Mouse (Mus musculus): ENCODE data around the gene Rmnd5a. TPM values are rescaled to one million over a fixed set of nuclear protein-coding genes. Genes with fewer than 3 reads are reported as not detected.
"Not testable (repeated sequence)": the region's sequence is repeated elsewhere in the genome, so short reads cannot be mapped to it uniquely, and the experiment has no call there.

The Rmnd5a gene
- polyA plus RNA-seq, 1 experiment from 2014 or later: 9.0 TPM

DNA sequence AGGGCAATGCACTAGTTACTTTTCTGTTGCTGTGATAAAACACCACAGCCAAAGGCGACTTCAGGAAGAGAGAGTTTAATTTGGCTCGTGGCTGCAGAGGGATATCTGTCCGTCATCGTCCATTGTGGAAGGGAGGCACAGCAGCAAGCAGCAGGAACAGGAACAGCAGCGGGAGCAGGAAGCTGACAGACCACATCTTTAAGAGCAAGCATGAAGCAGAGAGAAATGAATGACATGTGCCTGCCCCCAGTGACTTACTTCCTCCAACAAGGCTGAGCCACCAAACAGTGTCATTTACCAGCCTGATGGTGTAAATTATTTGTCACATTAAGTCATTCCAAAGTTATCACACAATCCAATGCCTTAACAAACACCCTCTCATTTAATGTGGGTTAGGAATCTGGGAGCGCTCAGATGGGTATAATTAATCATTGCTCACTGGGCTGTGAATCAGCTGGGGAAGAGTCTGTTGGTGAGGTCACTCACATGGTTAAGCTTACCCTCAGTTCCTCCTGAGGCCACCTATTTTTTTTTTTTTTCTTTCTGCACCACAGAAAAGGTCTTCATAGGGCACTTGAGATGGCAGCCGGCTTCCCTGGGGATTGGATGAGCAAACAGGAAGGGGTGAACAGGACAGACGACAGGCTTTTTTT, 17.6 kb upstream of the Rmnd5a start:
- H3K4me1 ChIP-seq (replicated peaks; ENCODE audit: control insufficient read depth, insufficient read depth, low read length): no peaks in the 10 kb centered on the region
- H3K36me3 ChIP-seq (ENCODE audit: control insufficient read depth, insufficient read depth, low read length): no peaks in the 10 kb centered on the region
- ATAC-seq (replicated peaks; ENCODE audit: low FRiP score, low TSS enrichment, low read depth) (no peak), DNase-seq (ENCODE audit: low spot score) (no peak)
- WGBS: 65% methylated on average over 8 of the region's 8 CpGs
- no peak overlapping the region for H3K9ac ChIP-seq (ENCODE audit: low read length)
- H3K27ac ChIP-seq (ENCODE audit: low read depth): no peak overlapping the region
- H3K4me2 ChIP-seq (ENCODE audit: low read length): no peak overlapping the region
- H3K9me3 ChIP-seq (ENCODE audit: control insufficient read depth, low read length): no peaks in the 10 kb centered on the region
- H3K27me3 ChIP-seq (replicated peaks; ENCODE audit: control insufficient read depth, insufficient read depth, low read length): no peaks in the 10 kb centered on the region
- no peak overlapping the region for H3K4me3 ChIP-seq (ENCODE audit: low read depth, low read length)

GRCm38 (mm10) chr6:71453983-71454739, 13.7 kb upstream of the Rmnd5a start:
- not testable (repeated sequence) for H3K4me3 ChIP-seq (ENCODE audit: low read depth, low read length); H3K9ac ChIP-seq (ENCODE audit: low read length); H3K9me3 ChIP-seq (ENCODE audit: control insufficient read depth, low read length); H3K36me3 ChIP-seq (ENCODE audit: control insufficient read depth, insufficient read depth, low read length); H3K27ac ChIP-seq (ENCODE audit: low read depth); DNase-seq (ENCODE audit: low spot score); H3K27me3 ChIP-seq (replicated peaks; ENCODE audit: control insufficient read depth, insufficient read depth, low read length); H3K4me2 ChIP-seq (ENCODE audit: low read length); H3K4me1 ChIP-seq (replicated peaks; ENCODE audit: control insufficient read depth, insufficient read depth, low read length)
- ATAC-seq (replicated peaks; ENCODE audit: low FRiP score, low TSS enrichment, low read depth): peak; percentile 78

DNA sequence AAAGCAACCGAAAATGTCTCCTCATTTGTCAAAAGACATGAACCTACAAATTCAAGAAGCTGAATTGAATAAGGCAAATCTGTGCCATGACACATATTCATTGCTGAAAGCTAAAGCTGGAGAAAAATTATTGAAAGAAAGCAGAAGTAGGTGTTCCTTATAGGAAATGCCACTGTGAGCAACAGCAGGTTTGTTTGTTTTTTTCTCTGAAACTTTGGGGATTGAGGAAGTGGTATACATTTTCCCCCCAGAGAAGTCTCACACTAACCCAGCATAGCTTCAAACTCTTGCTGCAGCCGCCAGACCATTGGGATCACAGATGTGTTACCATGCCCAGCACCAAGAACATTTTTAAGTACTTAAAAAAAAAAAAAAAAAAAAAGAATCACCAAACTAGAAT, 12.4 kb upstream of the Rmnd5a start:
- no peak for ATAC-seq (replicated peaks; ENCODE audit: low FRiP score, low TSS enrichment, low read depth)
- WGBS: 62% methylated on average over 2 of the region's 2 CpGs
- H3K36me3 ChIP-seq (ENCODE audit: control insufficient read depth, insufficient read depth, low read length): no peaks in the 10 kb centered on the region

DNA sequence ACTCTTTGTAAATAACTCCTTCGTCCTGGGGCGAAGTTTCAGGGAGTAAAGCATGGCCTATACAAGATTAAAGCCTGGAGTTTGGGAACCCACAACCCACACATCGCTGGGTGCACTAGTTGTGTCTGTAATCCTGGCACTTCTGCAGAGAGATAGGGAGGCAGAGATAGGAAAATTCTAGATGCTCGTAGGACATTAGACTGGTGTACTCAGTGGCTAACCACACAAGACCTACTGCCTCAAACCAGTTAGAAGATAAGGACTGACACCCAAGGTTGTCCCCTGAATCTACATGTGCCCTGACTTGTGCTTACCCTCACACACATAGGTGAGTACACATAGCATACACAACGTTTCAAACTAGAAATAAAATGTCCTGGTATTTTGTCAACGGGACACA, 5.1 kb upstream of the Rmnd5a start:
- WGBS: 77% methylated on average over 6 of the region's 6 CpGs
- DNase-seq (ENCODE audit: low spot score): no peak

More for the DNA sequence above, 12.4 kb upstream of the Rmnd5a start:
- no peak overlapping the region for H3K4me3 ChIP-seq (ENCODE audit: low read depth, low read length)
- H3K9ac ChIP-seq (ENCODE audit: low read length): no peak overlapping the region
- H3K4me1 ChIP-seq (replicated peaks; ENCODE audit: control insufficient read depth, insufficient read depth, low read length): no peaks in the 10 kb centered on the region
- H3K9me3 ChIP-seq (ENCODE audit: control insufficient read depth, low read length): no peaks in the 10 kb centered on the region
- DNase-seq (ENCODE audit: low spot score): no peak
- H3K4me2 ChIP-seq (ENCODE audit: low read length): no peak overlapping the region
- no peaks in the 10 kb centered on the region for H3K27me3 ChIP-seq (replicated peaks; ENCODE audit: control insufficient read depth, insufficient read depth, low read length)
- H3K27ac ChIP-seq (ENCODE audit: low read depth): no peak overlapping the region

DNA sequence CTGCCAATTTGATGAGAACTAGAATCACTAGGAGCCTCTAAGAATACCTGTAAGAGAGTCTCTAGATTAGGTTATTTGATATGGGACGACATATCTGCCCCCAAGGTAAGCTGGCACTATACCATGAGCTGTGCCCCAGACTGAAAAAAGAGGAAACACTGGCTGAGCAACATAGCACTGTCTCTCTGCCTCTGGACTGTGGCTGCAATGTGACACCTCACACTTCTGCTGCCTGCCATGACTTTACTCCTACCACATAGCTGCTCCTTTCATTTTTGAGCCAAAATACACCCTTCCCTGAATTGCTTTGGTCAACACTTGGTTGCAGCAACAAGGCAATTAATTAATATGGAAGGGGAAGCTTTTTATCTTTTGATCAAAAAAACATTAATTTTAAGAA, 4.3 kb upstream of the Rmnd5a start:
- no peak overlapping the region for H3K27ac ChIP-seq (ENCODE audit: low read depth)
- no peaks in the 10 kb centered on the region for H3K36me3 ChIP-seq (ENCODE audit: control insufficient read depth, insufficient read depth, low read length)
- H3K27me3 ChIP-seq (replicated peaks; ENCODE audit: control insufficient read depth, insufficient read depth, low read length): no peaks in the 10 kb centered on the region
- DNase-seq (ENCODE audit: low spot score): no peak
- H3K4me2 ChIP-seq (ENCODE audit: low read length): no peak overlapping the region
- no peak for ATAC-seq (replicated peaks; ENCODE audit: low FRiP score, low TSS enrichment, low read depth)
- H3K9ac ChIP-seq (ENCODE audit: low read length): no peak overlapping the region
- H3K4me3 ChIP-seq (ENCODE audit: low read depth, low read length): no peak overlapping the region
- WGBS: 60% methylated on average over 1 of the region's 1 CpGs
- no peaks in the 10 kb centered on the region for H3K9me3 ChIP-seq (ENCODE audit: control insufficient read depth, low read length)
- H3K4me1 ChIP-seq (replicated peaks; ENCODE audit: control insufficient read depth, insufficient read depth, low read length): peaks cover 7% of the 10 kb centered on the region

More for the DNA sequence above, 5.1 kb upstream of the Rmnd5a start:
- peaks cover 7% of the 10 kb centered on the region for H3K4me1 ChIP-seq (replicated peaks; ENCODE audit: control insufficient read depth, insufficient read depth, low read length)
- no peaks in the 10 kb centered on the region for H3K9me3 ChIP-seq (ENCODE audit: control insufficient read depth, low read length)
- no peak for ATAC-seq (replicated peaks; ENCODE audit: low FRiP score, low TSS enrichment, low read depth)
- H3K4me3 ChIP-seq (ENCODE audit: low read depth, low read length): no peak overlapping the region
- no peaks in the 10 kb centered on the region for H3K36me3 ChIP-seq (ENCODE audit: control insufficient read depth, insufficient read depth, low read length)
- no peak overlapping the region for H3K9ac ChIP-seq (ENCODE audit: low read length)
- no peaks in the 10 kb centered on the region for H3K27me3 ChIP-seq (replicated peaks; ENCODE audit: control insufficient read depth, insufficient read depth, low read length)
- no peak overlapping the region for H3K27ac ChIP-seq (ENCODE audit: low read depth)
- H3K4me2 ChIP-seq (ENCODE audit: low read length): no peak overlapping the region

GRCm38 (mm10) chr6:71442130-71442529, 1.7 kb upstream of the Rmnd5a start:
- no peak overlapping the region for H3K9ac ChIP-seq (ENCODE audit: low read length)
- WGBS: 82% methylated on average over 2 of the region's 3 CpGs
- H3K36me3 ChIP-seq (ENCODE audit: control insufficient read depth, insufficient read depth, low read length): no peaks in the 10 kb centered on the region
- no peak overlapping the region for H3K4me2 ChIP-seq (ENCODE audit: low read length)
- ATAC-seq (replicated peaks; ENCODE audit: low FRiP score, low TSS enrichment, low read depth) (no peak), DNase-seq (ENCODE audit: low spot score) (no peak)
- H3K27ac ChIP-seq (ENCODE audit: low read depth): no peak overlapping the region
- no peak overlapping the region for H3K4me3 ChIP-seq (ENCODE audit: low read depth, low read length)
- H3K9me3 ChIP-seq (ENCODE audit: control insufficient read depth, low read length): no peaks in the 10 kb centered on the region
- H3K4me1 ChIP-seq (replicated peaks; ENCODE audit: control insufficient read depth, insufficient read depth, low read length): peaks cover 20% of the 10 kb centered on the region
- H3K27me3 ChIP-seq (replicated peaks; ENCODE audit: control insufficient read depth, insufficient read depth, low read length): no peaks in the 10 kb centered on the region

GRCm38 (mm10) chr6:71441251-71441580, 779 bp upstream of the Rmnd5a start:
- H3K27ac ChIP-seq (ENCODE audit: low read depth): peak overlapping the region; percentile 97
- WGBS: 4% methylated on average over 12 of the region's 12 CpGs
- peak; percentile 16; the same call in 1 of the 2 replicates for ATAC-seq (replicated peaks; ENCODE audit: low FRiP score, low TSS enrichment, low read depth)

GRCm38 (mm10) chr6:71440217-71440491, 283 bp downstream of the Rmnd5a start:
- H3K4me3 ChIP-seq (ENCODE audit: low read depth, low read length): peak overlapping the region; percentile 92
- H3K9ac ChIP-seq (ENCODE audit: low read length): peak overlapping the region; percentile 91
- peak overlapping the region; percentile 93 for H3K27ac ChIP-seq (ENCODE audit: low read depth)
- DNase-seq (ENCODE audit: low spot score) (no peak), ATAC-seq (replicated peaks; ENCODE audit: low FRiP score, low TSS enrichment, low read depth) (peak; percentile 33)
- H3K9me3 ChIP-seq (ENCODE audit: control insufficient read depth, low read length): no peaks in the 10 kb centered on the region
- no peaks in the 10 kb centered on the region for H3K27me3 ChIP-seq (replicated peaks; ENCODE audit: control insufficient read depth, insufficient read depth, low read length)
- H3K36me3 ChIP-seq (ENCODE audit: control insufficient read depth, insufficient read depth, low read length): no peaks in the 10 kb centered on the region
- under 1% methylated on average over 40 of the region's 47 CpGs for WGBS
- peak overlapping the region; percentile 89; the same call in 1 of the 2 replicates for H3K4me2 ChIP-seq (ENCODE audit: low read length)
- peaks cover 28% of the 10 kb centered on the region for H3K4me1 ChIP-seq (replicated peaks; ENCODE audit: control insufficient read depth, insufficient read depth, low read length)

More at GRCm38 (mm10) chr6:71441251-71441580, 779 bp upstream of the Rmnd5a start:
- H3K9ac ChIP-seq (ENCODE audit: low read length): peak overlapping the region; percentile 74
- no peak for DNase-seq (ENCODE audit: low spot score)
- H3K27me3 ChIP-seq (replicated peaks; ENCODE audit: control insufficient read depth, insufficient read depth, low read length): no peaks in the 10 kb centered on the region
- peak overlapping the region; percentile 98 for H3K4me2 ChIP-seq (ENCODE audit: low read length)
- peak overlapping the region; percentile 63 for H3K4me3 ChIP-seq (ENCODE audit: low read depth, low read length)
- no peaks in the 10 kb centered on the region for H3K36me3 ChIP-seq (ENCODE audit: control insufficient read depth, insufficient read depth, low read length)
- H3K9me3 ChIP-seq (ENCODE audit: control insufficient read depth, low read length): no peaks in the 10 kb centered on the region
- peaks cover 28% of the 10 kb centered on the region for H3K4me1 ChIP-seq (replicated peaks; ENCODE audit: control insufficient read depth, insufficient read depth, low read length)
